Mouse (Mus musculus) spleen, adult 2 months (tissue): Measurements from ENCODE around the gene Bicc1.

ENCODE experiments used
- CTCF ChIP-seq: fragments of 200-500 bp; IDR thresholded peaks from 2 replicates; pipeline ENCODE4 v1.5.1; 2011; ENCODE audit warnings: mild to moderate bottlenecking, inconsistent platforms; ENCODE audit not compliant: insufficient read depth, insufficient read length, insufficient replicate concordance; ENCODE audit errors: extremely low read depth
- POLR2A ChIP-seq: fragments of 200-500 bp; IDR thresholded peaks from 2 replicates; pipeline ENCODE4 v1.6.1; 2011; ENCODE audit warnings: low read depth, low read length, inconsistent platforms

GRCm38 (mm10) chr10:71009771-71010496 lies 149.6 kb downstream of the Bicc1 start:
- TF ChIP-seq CTCF = no peak
- no peak for TF ChIP-seq POLR2A
